Mouse (Mus musculus) megakaryocyte, embryonic 14.5 days (primary cell): Measurements from ENCODE around the gene Wnt3a.

Experiments used
- FLI1 ChIP-seq: IDR thresholded peaks from 2 replicates; pipeline ENCODE4 v1.6.1; 2012; ENCODE audit warnings: low read length, inconsistent platforms, mixed read lengths
- GATA1 ChIP-seq: IDR thresholded peaks from 3 replicates; pipeline ENCODE4 v1.6.1; 2012; ENCODE audit warnings: mixed read lengths, low read length, inconsistent platforms, borderline replicate concordance

- TF ChIP-seq GATA1: no peak
- no peak for TF ChIP-seq FLI1
These were observed 66.5 kb downstream of the Wnt3a start for GRCm38 (mm10) chr11:59224025-59224424.
